Mouse (Mus musculus): ENCODE results near the gene Nphp1.

The Nphp1 gene

GRCm38 (mm10) chr2:127748316-127748715 lies 40.4 kb downstream of the Nphp1 start:
- no peak for DNase-seq (ENCODE audit: low spot score)

- no peak for DNase-seq (ENCODE audit: low spot score)
Observed at GRCm38 (mm10) chr2:127742637-127743036, 46.1 kb downstream of the Nphp1 start.

GRCm38 (mm10) chr2:127740756-127741519 lies 47.8 kb downstream of the Nphp1 start:
- DNase-seq (ENCODE audit: low spot score), result no peak

GRCm38 (mm10) chr2:127737885-127738284 lies 50.8 kb downstream of the Nphp1 start:
- DNase-seq (ENCODE audit: low spot score), result no peak

- no peak for DNase-seq (ENCODE audit: low spot score)
Observed at GRCm38 (mm10) chr2:127736631-127737209, 52.0 kb downstream of the Nphp1 start.

GRCm38 (mm10) chr2:127735512-127736145 lies 53.1 kb downstream of the Nphp1 start:
- DNase-seq (ENCODE audit: low spot score), result no peak

- no peak for DNase-seq (ENCODE audit: low spot score)
Observed at GRCm38 (mm10) chr2:127734889-127735288, 53.8 kb downstream of the Nphp1 start.

- DNase-seq (ENCODE audit: low spot score), result no peak
Observed at GRCm38 (mm10) chr2:127730301-127730997, 58.2 kb downstream of the Nphp1 start.

- no peak for DNase-seq (ENCODE audit: low spot score)
Observed at GRCm38 (mm10) chr2:127729671-127730070, 59.0 kb downstream of the Nphp1 start, which contains the start of gene Mall. Mall (minus strand) TSS chr2:127729932.

GRCm38 (mm10) chr2:127728661-127729450 lies 59.8 kb downstream of the Nphp1 start:
- DNase-seq (ENCODE audit: low spot score), result no peak

GRCm38 (mm10) chr2:127728146-127728545 lies 60.6 kb downstream of the Nphp1 start:
- DNase-seq (ENCODE audit: low spot score), result no peak

- DNase-seq (ENCODE audit: low spot score), result no peak
Observed at GRCm38 (mm10) chr2:127723193-127723592, 65.5 kb downstream of the Nphp1 start.

- no peak for DNase-seq (ENCODE audit: low spot score)
Observed at GRCm38 (mm10) chr2:127722176-127722892, 66.4 kb downstream of the Nphp1 start.

GRCm38 (mm10) chr2:127718839-127719468 lies 69.7 kb downstream of the Nphp1 start:
- no peak for DNase-seq (ENCODE audit: low spot score)

GRCm38 (mm10) chr2:127714726-127715125 lies 74.0 kb downstream of the Nphp1 start:
- DNase-seq (ENCODE audit: low spot score), result no peak

- DNase-seq (ENCODE audit: low spot score), result no peak
Observed at GRCm38 (mm10) chr2:127708792-127709191, 79.9 kb downstream of the Nphp1 start.

- no peak for DNase-seq (ENCODE audit: low spot score)
Observed at GRCm38 (mm10) chr2:127708060-127708459, 80.6 kb downstream of the Nphp1 start.

- no peak for DNase-seq (ENCODE audit: low spot score)
Observed at GRCm38 (mm10) chr2:127705267-127705666, 83.4 kb downstream of the Nphp1 start.
